ENCODE assay signal across 18 mouse cellular contexts in the genomic region with DNA sequence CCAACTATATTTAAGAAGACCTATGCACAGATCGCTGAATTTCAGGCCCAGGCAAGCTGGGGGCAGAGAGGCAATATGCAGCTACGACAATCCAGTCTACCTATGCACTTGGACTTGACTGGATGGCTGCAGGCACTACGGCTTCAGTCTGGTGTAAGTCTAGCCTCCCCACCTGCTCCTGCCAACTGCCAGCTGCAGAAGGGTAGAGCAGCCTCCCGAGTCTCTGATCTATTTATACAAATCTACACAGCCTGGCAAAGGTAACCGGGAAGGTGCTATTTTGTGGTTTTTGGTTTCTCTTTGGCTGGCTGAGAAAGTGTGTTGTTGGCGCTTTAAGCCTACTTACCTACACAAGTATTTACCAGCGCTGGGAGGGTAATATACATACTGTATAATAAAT. TPM values are rescaled to one million over a fixed set of nuclear protein-coding genes. Genes with fewer than 3 reads are reported as not detected.
DNase-seq lines count a peak whose midpoint lies in the region; ATAC-seq lines count a peak whose summit lies in the region.
"Had no signal": no experiment of that assay in that cellular context is flagged by ENCODE, and none has a peak within 500 bp of the region (broad histone marks: within the 10 kb centered on the region; RNA-seq: fewer than 3 reads in every experiment).

No protein-coding gene starts in this region.

- no peaks in the 10 kb centered on the region for H3K36me3 ChIP-seq in embryonic facial prominence, embryonic 14.5 days (ENCODE audit: control insufficient read depth, insufficient read depth, low read length)
- no peaks in the 10 kb centered on the region for H3K36me3 ChIP-seq in embryonic facial prominence, embryonic 10.5 days (replicated peaks)
- H3K36me3 ChIP-seq in kidney, embryonic 14.5 days (ENCODE audit: control insufficient read depth, insufficient read depth, low read length), result no peaks in the 10 kb centered on the region
- H3K36me3 ChIP-seq: limb, embryonic 15.5 days; midbrain, embryonic 12.5 days; stomach, embryonic 15.5 days had no signal

- no peak overlapping the region for H3K9ac ChIP-seq in embryonic facial prominence, embryonic 14.5 days (ENCODE audit: low read depth, low read length)
- no peak overlapping the region for H3K9ac ChIP-seq in kidney, embryonic 14.5 days (ENCODE audit: low read depth, low read length)
- H3K9ac ChIP-seq: forebrain, postnatal 0 days; limb, embryonic 15.5 days; liver, postnatal 0 days; midbrain, embryonic 12.5 days; stomach, embryonic 15.5 days had no signal

- no peaks in the 10 kb centered on the region for H3K4me1 ChIP-seq in embryonic facial prominence, embryonic 14.5 days (ENCODE audit: control insufficient read depth, insufficient read depth, low read length)
- H3K4me1 ChIP-seq in embryonic facial prominence, embryonic 10.5 days, result no peaks in the 10 kb centered on the region
- H3K4me1 ChIP-seq in kidney, embryonic 14.5 days (ENCODE audit: control insufficient read depth, insufficient read depth, low read length), result peaks cover 6% of the 10 kb centered on the region; the same call in 1 of the 2 replicates
- H3K4me1 ChIP-seq: stomach, embryonic 15.5 days had no signal

- intact Hi-C loops in gastrocnemius, postnatal 14 days (cut with DNase I; ENCODE audit: low total_unique reads), result no loop called here

- H3K27me3 ChIP-seq in embryonic facial prominence, embryonic 14.5 days (replicated peaks; ENCODE audit: control insufficient read depth, insufficient read depth, low read length), result no peaks in the 10 kb centered on the region
- H3K27me3 ChIP-seq in embryonic facial prominence, embryonic 10.5 days (replicated peaks; ENCODE audit: low read depth, poor library complexity, severe bottlenecking), result no peaks in the 10 kb centered on the region
- H3K27me3 ChIP-seq in kidney, embryonic 14.5 days (ENCODE audit: control insufficient read depth, insufficient read depth, low read length), result no peaks in the 10 kb centered on the region
- H3K27me3 ChIP-seq: limb, embryonic 15.5 days; midbrain, embryonic 12.5 days; stomach, embryonic 15.5 days had no signal

- no peak overlapping the region for H3K4me3 ChIP-seq in embryonic facial prominence, embryonic 14.5 days (ENCODE audit: low read depth, low read length)
- no peak overlapping the region for H3K4me3 ChIP-seq in embryonic facial prominence, embryonic 10.5 days
- no peak overlapping the region for H3K4me3 ChIP-seq in kidney, embryonic 14.5 days (ENCODE audit: low read length)
- H3K4me3 ChIP-seq: limb, embryonic 15.5 days; midbrain, embryonic 12.5 days; stomach, embryonic 15.5 days had no signal

- H3K4me2 ChIP-seq in embryonic facial prominence, embryonic 14.5 days (ENCODE audit: low read depth, low read length), result no peak overlapping the region
- no peak overlapping the region for H3K4me2 ChIP-seq in kidney, embryonic 14.5 days (replicated peaks; ENCODE audit: low read depth, low read length)
- H3K4me2 ChIP-seq: limb, embryonic 15.5 days; midbrain, embryonic 12.5 days; stomach, embryonic 15.5 days had no signal

- no peaks in the 10 kb centered on the region for H3K9me3 ChIP-seq in embryonic facial prominence, embryonic 14.5 days (ENCODE audit: control insufficient read depth, low read length)
- H3K9me3 ChIP-seq in embryonic facial prominence, embryonic 10.5 days, result no peaks in the 10 kb centered on the region
- no peaks in the 10 kb centered on the region for H3K9me3 ChIP-seq in kidney, embryonic 14.5 days (ENCODE audit: control insufficient read depth, low read length)
- H3K9me3 ChIP-seq: limb, embryonic 15.5 days; midbrain, embryonic 12.5 days; stomach, embryonic 15.5 days had no signal

- ATAC-seq in embryonic facial prominence, embryonic 14.5 days (ENCODE audit: low read depth), result peak; percentile 75; the same call in 1 of the 2 replicates
- peak; percentile 62 for ATAC-seq in CD4-positive, CD25-positive, alpha-beta regulatory T cell, adult 4 months
- no peak for ATAC-seq in kidney, embryonic 14.5 days (ENCODE audit: low FRiP score, low TSS enrichment)
- no peak for ATAC-seq in erythroblast, adult 5-6 weeks (replicated peaks; ENCODE audit: low FRiP score, poor library complexity, severe bottlenecking)
- ATAC-seq: forebrain, postnatal 0 days; liver, postnatal 0 days had no signal

- DNase-seq in embryonic facial prominence, embryonic 14.5 days (ENCODE audit: low spot score), result peak; percentile 38
- no peak for DNase-seq in embryonic facial prominence, embryonic 10.5 days (ENCODE audit: low spot score)
- peak; percentile 32 for DNase-seq in gastrocnemius, postnatal 14 days
- DNase-seq in thymus, postnatal 0 days (ENCODE audit: low spot score), result peak; percentile 85
- no peak for DNase-seq in adrenal gland, postnatal 36 days
- DNase-seq: forebrain, postnatal 0 days; heart, adult 18-20 months; kidney, adult 9 months; liver, postnatal 0 days; lung, postnatal 4 days; right cerebral cortex, adult 18-20 months; spleen, adult 18-20 months had no signal

- 73% methylated on average over 7 of the region's 7 CpGs for WGBS in embryonic facial prominence, embryonic 14.5 days
- 87% methylated on average over 7 of the region's 7 CpGs for WGBS in embryonic facial prominence, embryonic 10.5 days
- WGBS in kidney, embryonic 14.5 days, result 78% methylated on average over 7 of the region's 7 CpGs

- no peak overlapping the region for H3K27ac ChIP-seq in embryonic facial prominence, embryonic 14.5 days (replicated peaks; ENCODE audit: low read depth, low read length)
- H3K27ac ChIP-seq in embryonic facial prominence, embryonic 10.5 days (replicated peaks), result no peak overlapping the region
- no peak overlapping the region for H3K27ac ChIP-seq in kidney, embryonic 14.5 days (ENCODE audit: low read depth, low read length)
- H3K27ac ChIP-seq: limb, embryonic 15.5 days; midbrain, embryonic 12.5 days; stomach, embryonic 15.5 days had no signal

RNA-seq across cellular contexts. Expression of a gene that starts 10.3 kb away (rescaled TPM):
- 13.4 and 13.9 TPM in 2 replicates for polyA plus RNA-seq in embryonic facial prominence, embryonic 14.5 days (2014; fragmentation: Nextera tagmentation; extraction: Ambion mirVana)
- polyA plus RNA-seq in embryonic facial prominence, embryonic 10.5 days (2016; fragmentation: Nextera tagmentation; extraction: Ambion mirVana), result 7.4 and 7.9 TPM in 2 replicates
- polyA plus RNA-seq in CD4-positive, CD25-positive, alpha-beta regulatory T cell, adult 4 months (2017; shearing (Covaris generic)), result 10 to 100 TPM; 16.7 to 18.0 TPM
- 10 to 100 TPM; 19.7 to 20.8 TPM for total RNA-seq in gastrocnemius, postnatal 14 days (2021)
- 11.0 and 11.3 TPM in 2 replicates for polyA plus RNA-seq in thymus, postnatal 0 days (2015; fragmentation: Nextera tagmentation; extraction: Ambion mirVana)
- 17.9 and 19.6 TPM in 2 replicates for polyA plus RNA-seq in kidney, embryonic 14.5 days (2014; fragmentation: Nextera tagmentation; extraction: Ambion mirVana)
- total RNA-seq in adrenal gland, postnatal 36 days (2021), result 10 to 100 TPM; 26.8 to 34.7 TPM
- 4.4 and 7.3 TPM in 2 replicates for total RNA-seq in erythroblast, adult 5-6 weeks (2015; ENCODE audit: low replicate concordance)
- 3.2 and 3.3 TPM in 2 replicates for total RNA-seq in erythroblast, adult 5-6 weeks (2017; ENCODE audit: low replicate concordance)

Comparison
In these comparisons a context has a peak if more than half of its experiments do, and no peak if none do; other contexts are left out.
1. DNase-seq: peak in embryonic facial prominence, embryonic 14.5 days (single experiment), gastrocnemius, postnatal 14 days (single experiment) and thymus, postnatal 0 days (single experiment); none in embryonic facial prominence, embryonic 10.5 days (single experiment) and adrenal gland, postnatal 36 days (0 of 2).
2. ATAC-seq: peak in embryonic facial prominence, embryonic 14.5 days (single experiment) and CD4-positive, CD25-positive, alpha-beta regulatory T cell, adult 4 months (single experiment); none in kidney, embryonic 14.5 days (single experiment) and erythroblast, adult 5-6 weeks (single experiment).